Mouse (Mus musculus) B cell, adult 62 days (primary cell): ENCODE measurements around the gene Hmgn1. TPM values are rescaled to one million over a fixed set of nuclear protein-coding genes. Genes with fewer than 3 reads are reported as not detected.

ENCODE experiments used
- total RNA-seq: library from RNA; stranded (reverse); gene quantifications from 4 replicates; pipeline ENCODE4 v1.2.4, GENCODE M21; 2023

Hmgn1 gene
- total RNA-seq: 225 to 251 TPM (median 237 TPM) in 4 replicates

DNA sequence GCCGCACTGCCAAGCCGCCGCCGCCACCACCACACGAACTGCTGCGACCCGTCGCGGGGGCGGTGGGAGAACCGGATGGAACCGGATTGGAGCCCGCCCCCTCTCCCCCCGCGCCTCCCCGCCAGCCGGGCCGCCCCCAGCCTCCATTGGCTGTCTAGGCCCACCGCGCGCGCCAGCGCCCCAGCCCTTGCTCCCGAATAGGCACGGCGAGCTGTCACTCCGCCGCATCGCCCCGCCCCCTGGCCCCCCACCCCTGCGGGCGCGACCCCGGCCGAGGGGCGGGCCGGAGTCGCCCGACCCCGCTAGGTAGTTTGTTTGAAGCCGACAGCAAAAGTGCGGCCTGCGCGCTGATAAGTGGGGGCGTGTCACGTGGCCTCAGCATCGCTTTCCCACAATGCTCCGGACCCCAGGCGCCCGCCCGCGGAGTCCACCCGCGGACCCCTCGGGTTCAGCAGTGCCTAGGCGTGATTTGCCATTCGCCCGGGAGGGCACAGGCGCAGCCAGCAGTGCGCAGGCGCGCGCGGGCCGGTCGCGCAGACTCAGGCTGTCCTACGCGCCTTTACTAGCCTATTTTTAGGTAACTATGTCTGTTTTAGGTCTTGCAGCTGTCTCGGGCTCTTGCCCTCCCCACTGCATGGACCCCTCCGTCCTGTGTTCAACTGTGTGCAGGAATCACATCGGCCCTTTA, at the start of gene Hmgn1:
Hmgn1 (minus strand) TSS at position 73 of the 688 bp plus-strand sequence.

DNA sequence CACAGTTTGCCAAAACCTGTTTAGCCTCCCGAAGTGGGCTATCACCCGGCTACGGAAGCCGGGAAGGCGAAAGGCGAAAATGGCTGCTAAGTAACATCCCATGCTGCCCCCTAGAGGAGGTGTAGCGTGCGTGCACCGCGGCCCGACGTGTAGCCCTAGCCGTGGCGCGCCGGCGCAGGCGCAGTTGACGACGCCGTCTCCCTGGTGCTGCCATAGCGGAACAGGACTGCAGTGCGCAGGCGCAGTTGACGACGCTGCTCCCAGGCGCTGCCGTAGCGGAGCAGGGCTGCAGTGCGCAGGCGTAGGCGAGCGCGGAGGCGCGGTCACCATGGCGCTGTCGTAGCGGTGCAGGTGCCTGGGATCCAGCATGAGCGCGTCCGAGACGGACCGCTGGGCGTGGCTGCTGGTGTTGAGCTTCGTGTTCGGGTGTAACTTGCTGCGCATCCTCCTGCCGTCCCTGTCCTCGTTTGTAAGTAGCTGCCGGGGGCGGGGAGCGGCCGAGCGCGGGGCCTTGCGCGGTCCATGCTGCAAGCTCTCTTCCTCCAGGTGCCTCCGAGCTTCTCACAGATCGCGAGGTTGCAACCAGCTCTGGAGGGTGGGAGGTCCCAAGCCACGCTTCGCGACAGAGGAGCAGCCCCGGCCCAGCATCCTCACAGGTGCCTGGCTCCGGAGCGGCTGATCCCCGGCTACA, 17.7 kb upstream of the Hmgn1 start, which contains the start of gene Wrb:
Wrb (plus strand) TSS at position 298 of the 691 bp plus-strand sequence.

GRCm38 (mm10) chr16:96082301-96083178, 45.0 kb downstream of the Hmgn1 start, which contains the start of gene Brwd1:
TSS of gene Brwd1 (minus strand) at chr16:96082526.

Other genes starting within 250 kb of the Hmgn1 start
- gene Psmg1, start 136.8 kb downstream of the Hmgn1 start, total RNA-seq: 13.3 to 17.3 TPM (median 15.0 TPM) in 4 replicates
- gene Brwd1, start 45.2 kb downstream of the Hmgn1 start, total RNA-seq: 426 to 464 TPM (median 445 TPM) in 4 replicates
- 6.9 to 9.5 TPM (median 8.2 TPM) in 4 replicates for gene Wrb, start 17.7 kb upstream of the Hmgn1 start, total RNA-seq
- not detected in 4 replicates for gene Lca5l, start 64.5 kb upstream of the Hmgn1 start, total RNA-seq
- gene Sh3bgr, start 72.7 kb upstream of the Hmgn1 start, total RNA-seq: not detected in 4 replicates
- gene B3galt5, start 108.1 kb upstream of the Hmgn1 start, total RNA-seq: not detected in 4 replicates